Mouse (Mus musculus) forebrain, embryonic 11.5 days (tissue): ENCODE measurements around the gene 1700024G13Rik. TPM values are rescaled to one million over a fixed set of nuclear protein-coding genes. Genes with fewer than 3 reads are reported as not detected.

Experiments
- ATAC-seq: fragments of 200-750 bp; cut with Nextera tagmentation; replicated peaks from 2 replicates; pipeline ENCODE4 v1.8.0; 2017; ENCODE audit warnings: moderate TSS enrichment; ENCODE audit not compliant: low FRiP score
- DNase-seq: peaks from one replicate; pipeline ENCODE4 v3.0.0-alpha.2; 2017; ENCODE audit warnings: low spot score
- H3K27ac ChIP-seq: fragments of 300-500 bp; sonication (generic); 2 replicates; pipeline ENCODE4 v1.5.1; 2014; ENCODE audit warnings: low read depth, low read length
- H3K27me3 ChIP-seq: fragments of 300-500 bp; sonication (generic); 2 replicates; pipeline ENCODE4 v1.6.1; 2014; ENCODE audit warnings: mild to moderate bottlenecking, low read length, mixed read lengths; ENCODE audit not compliant: control insufficient read depth, insufficient read depth
- H3K36me3 ChIP-seq: fragments of 300-500 bp; sonication (generic); 2 replicates; pipeline ENCODE4 v1.6.1; 2014; ENCODE audit warnings: mild to moderate bottlenecking, low read length, moderate library complexity, mixed read lengths; ENCODE audit not compliant: control insufficient read depth, insufficient read depth
- H3K4me1 ChIP-seq: fragments of 300-500 bp; sonication (generic); replicated peaks from 2 replicates; pipeline ENCODE4 v1.6.1; 2014; ENCODE audit warnings: low read length, mixed read lengths; ENCODE audit not compliant: control insufficient read depth, insufficient read depth
- H3K4me2 ChIP-seq: fragments of 300-500 bp; sonication (generic); 2 replicates; pipeline ENCODE4 v1.6.1; 2014; ENCODE audit warnings: low read depth, mild to moderate bottlenecking, low read length, moderate library complexity, mixed read lengths; ENCODE audit not compliant: severe bottlenecking
- H3K4me3 ChIP-seq: fragments of 300-500 bp; sonication (generic); 2 replicates; pipeline ENCODE4 v1.5.1; 2014; ENCODE audit warnings: low read depth, low read length
- H3K9ac ChIP-seq: fragments of 300-500 bp; sonication (generic); 2 replicates; pipeline ENCODE4 v1.6.1; 2014; ENCODE audit warnings: low read length
- H3K9me3 ChIP-seq: fragments of 300-500 bp; sonication (generic); 2 replicates; pipeline ENCODE4 v1.6.1; 2016; ENCODE audit warnings: low read length, mixed read lengths; ENCODE audit not compliant: control insufficient read depth
- whole genome bisulfite sequencing: fragments of 180-500 bp; shearing (Covaris S2); extraction: QIAGEN DNeasy Blood & Tissue Kit; methylation state at CpG from one replicate; pipeline ENCODE4 v1.1.7; 2014; 5-methylcytosine and 5-hydroxymethylcytosine counted together
- polyA plus RNA-seq: library from polyadenylated mRNA; unstranded; fragments of >200 nt; fragmentation: Nextera tagmentation; extraction: Ambion mirVana; gene quantifications from 2 replicates; pipeline ENCODE4 v1.2.1, GENCODE M21; 2014

1700024G13Rik gene
- polyA plus RNA-seq, 1 experiment from 2014 or later = not detected

DNA sequence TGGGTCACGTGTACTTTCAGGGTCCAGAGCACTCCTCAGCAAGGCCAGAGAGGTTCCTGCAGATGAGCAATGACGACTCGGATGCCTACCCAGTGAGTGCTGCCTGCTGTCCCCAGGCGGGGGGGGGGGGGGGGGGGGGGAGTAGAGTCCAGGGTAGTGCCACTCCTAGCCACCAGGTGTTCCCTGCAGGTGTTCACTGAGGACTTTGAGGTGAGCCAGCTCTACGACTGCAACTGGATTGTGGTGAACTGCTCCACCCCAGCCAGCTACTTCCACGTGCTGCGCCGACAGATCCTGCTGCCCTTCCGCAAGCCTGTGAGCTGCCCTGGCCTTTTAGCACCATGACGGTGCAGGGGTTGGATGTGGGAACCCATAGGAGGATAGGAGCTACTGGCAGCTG, 43.5 kb downstream of the 1700024G13Rik start:
- no peak overlapping the region for H3K9ac ChIP-seq
- no peaks in the 10 kb centered on the region; the same call in 1 of the 2 replicates for H3K36me3 ChIP-seq
- 83% methylated on average over 9 of the region's 10 CpGs for WGBS

DNA sequence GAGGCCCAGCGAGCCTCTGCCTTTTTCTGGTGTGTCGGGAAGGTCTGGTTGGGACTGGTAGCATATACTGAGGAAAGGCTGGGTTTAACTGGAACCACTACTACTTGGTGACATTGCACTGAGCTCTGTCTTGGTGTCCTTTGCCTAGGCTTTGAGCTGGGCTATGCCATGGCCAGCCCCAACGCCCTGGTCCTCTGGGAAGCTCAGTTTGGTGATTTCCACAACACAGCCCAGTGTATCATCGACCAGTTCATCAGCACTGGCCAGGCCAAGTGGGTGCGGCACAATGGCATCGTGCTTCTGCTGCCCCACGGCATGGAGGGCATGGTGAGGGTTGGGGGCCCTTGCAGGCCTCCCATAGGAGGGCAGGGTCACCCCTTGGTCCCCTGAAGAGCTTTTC, 44.0 kb downstream of the 1700024G13Rik start:
- H3K4me2 ChIP-seq = no peak overlapping the region
- no peak overlapping the region for H3K4me3 ChIP-seq
- no peaks in the 10 kb centered on the region for H3K27me3 ChIP-seq
- no peak overlapping the region for H3K27ac ChIP-seq
- no peaks in the 10 kb centered on the region for H3K9me3 ChIP-seq
- H3K36me3 ChIP-seq = no peaks in the 10 kb centered on the region; the same call in 1 of the 2 replicates
- DNase-seq = peak; percentile 36
- no peak overlapping the region for H3K9ac ChIP-seq
- ATAC-seq = no peak
- H3K4me1 ChIP-seq = no peaks in the 10 kb centered on the region
- 93% methylated on average over 7 of the region's 7 CpGs for WGBS

More for the DNA sequence above, 43.5 kb downstream of the 1700024G13Rik start:
- Histone ChIP-seq H3K4me3 (no peak overlapping the region), H3K27me3 (no peaks in the 10 kb centered on the region), H3K4me2 (no peak overlapping the region), H3K9me3 (no peaks in the 10 kb centered on the region), H3K27ac (no peak overlapping the region), H3K4me1 (no peaks in the 10 kb centered on the region)
- ATAC-seq (no peak), DNase-seq (no peak)

DNA sequence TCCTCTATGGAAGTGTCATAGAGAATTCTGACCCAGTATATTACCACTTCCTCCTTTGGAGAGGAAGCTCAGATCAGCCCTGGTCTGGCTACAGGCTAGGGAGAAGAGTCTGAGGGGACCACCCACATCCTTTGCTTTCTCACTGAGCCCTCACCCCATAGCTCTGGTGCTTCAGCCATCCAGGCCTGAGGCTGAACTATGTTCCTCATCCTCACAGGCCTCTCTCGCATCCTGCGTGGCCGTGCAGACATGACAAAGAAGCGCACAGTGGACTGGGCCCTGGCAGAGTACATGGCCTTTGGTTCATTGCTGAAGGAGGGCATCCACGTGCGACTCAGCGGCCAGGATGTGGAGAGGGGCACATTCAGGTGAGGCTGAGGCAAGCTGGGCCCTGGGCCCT, 46.4 kb downstream of the 1700024G13Rik start:
- DNase-seq (peak; percentile 27), ATAC-seq (no peak)
- 94% methylated on average over 7 of the region's 7 CpGs for WGBS
- Histone ChIP-seq H3K27ac (no peak overlapping the region), H3K36me3 (no peaks in the 10 kb centered on the region; the same call in 1 of the 2 replicates), H3K4me3 (no peak overlapping the region), H3K9ac (no peak overlapping the region), H3K27me3 (no peaks in the 10 kb centered on the region), H3K4me1 (no peaks in the 10 kb centered on the region), H3K9me3 (no peaks in the 10 kb centered on the region), H3K4me2 (no peak overlapping the region)

DNA sequence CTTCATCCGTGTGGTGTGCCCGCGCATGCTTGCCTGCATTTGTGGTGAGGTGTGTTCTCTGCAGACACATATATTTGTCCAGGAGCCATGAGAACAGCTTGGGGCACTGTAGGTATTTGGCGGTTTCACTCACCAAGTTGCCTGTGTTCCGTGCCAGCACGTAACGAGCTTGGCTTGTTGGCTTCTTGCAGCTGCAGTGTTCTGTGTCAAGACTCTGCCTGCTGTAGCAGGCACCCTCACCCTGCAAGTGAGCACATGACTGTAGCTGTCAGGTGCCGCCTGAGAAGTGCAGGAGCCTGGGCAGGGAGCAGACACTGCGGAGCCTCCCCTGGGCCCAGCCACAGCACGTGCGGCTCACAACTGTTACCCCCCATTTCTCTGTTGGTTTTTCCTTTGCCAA, 51.6 kb downstream of the 1700024G13Rik start:
- Histone ChIP-seq H3K9ac (no peak overlapping the region), H3K9me3 (no peaks in the 10 kb centered on the region), H3K36me3 (no peaks in the 10 kb centered on the region; the same call in 1 of the 2 replicates), H3K4me2 (no peak overlapping the region), H3K4me1 (no peaks in the 10 kb centered on the region), H3K4me3 (no peak overlapping the region), H3K27ac (no peak overlapping the region), H3K27me3 (no peaks in the 10 kb centered on the region)
- WGBS = 82% methylated on average over 11 of the region's 11 CpGs
- ATAC-seq (no peak), DNase-seq (no peak)

DNA sequence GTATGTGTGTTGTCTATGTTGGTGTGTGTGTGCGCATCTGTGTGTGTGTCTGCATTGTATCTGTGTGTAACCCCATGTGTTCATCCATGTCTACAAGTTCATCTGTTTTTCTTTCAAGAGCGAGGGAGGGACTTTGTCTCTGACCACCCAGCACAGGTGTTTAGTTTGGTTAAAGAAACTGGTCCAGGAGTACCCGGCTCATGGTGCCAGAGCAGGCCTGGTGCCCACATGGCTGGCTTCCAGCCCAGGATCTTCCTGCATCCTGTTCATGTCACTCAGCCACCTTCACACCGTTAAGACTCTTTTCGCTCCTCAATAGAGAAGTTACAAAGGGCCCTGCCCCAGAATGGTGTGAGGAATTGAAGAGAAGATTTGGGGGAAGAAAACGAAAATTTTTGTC, 52.2 kb downstream of the 1700024G13Rik start:
- ATAC-seq (no peak), DNase-seq (no peak)
- Histone ChIP-seq H3K27me3 (no peaks in the 10 kb centered on the region), H3K4me3 (no peak overlapping the region), H3K4me1 (no peaks in the 10 kb centered on the region), H3K27ac (no peak overlapping the region), H3K9me3 (no peaks in the 10 kb centered on the region), H3K9ac (no peak overlapping the region), H3K36me3 (no peaks in the 10 kb centered on the region), H3K4me2 (no peak overlapping the region)
- WGBS = 84% methylated on average over 6 of the region's 6 CpGs

DNA sequence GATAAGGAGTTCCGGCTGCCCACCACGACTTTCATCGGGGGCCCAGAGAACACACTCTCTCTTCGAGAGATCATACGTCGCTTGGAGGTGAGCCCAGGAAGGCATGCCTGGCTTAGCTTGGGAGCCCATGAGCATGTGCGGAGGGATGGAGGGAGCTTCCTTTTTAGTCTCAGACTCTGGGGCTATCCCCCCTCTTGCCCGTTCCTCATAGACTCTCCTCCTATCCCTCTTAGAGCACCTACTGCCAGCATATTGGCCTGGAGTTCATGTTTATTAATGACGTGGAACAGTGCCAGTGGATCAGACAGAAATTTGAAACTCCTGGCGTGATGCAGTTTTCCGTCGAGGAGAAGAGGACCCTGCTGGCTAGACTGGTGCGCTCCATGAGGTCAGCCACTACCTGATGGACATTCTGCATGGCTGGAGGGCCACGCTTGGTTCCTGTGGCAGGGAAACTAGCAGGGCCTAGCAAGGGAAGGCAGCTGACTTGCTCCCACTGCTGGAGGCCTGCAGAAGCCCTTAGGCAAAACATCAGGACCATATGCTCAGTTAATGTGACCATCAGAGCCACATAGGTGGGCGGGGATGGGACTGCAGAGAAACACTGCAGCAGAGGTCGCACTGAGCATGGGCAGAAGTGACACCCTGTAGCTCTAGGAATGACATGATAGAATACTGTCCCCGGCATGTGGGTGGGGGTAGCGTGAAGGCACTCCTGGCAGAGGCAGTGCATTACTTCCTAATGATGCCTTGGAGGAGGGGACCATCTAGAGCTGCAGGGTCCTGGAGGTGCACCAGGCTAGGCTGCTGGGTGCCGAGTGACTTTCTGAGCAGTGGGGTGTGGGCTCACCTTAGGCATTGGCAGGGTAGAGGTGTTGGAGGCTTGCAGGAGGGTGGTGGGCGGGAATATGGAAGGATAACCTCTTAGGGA, 55.4 kb downstream of the 1700024G13Rik start:
- WGBS = 92% methylated on average over 20 of the region's 20 CpGs
- no peaks in the 10 kb centered on the region for H3K27me3 ChIP-seq
- DNase-seq = no peak

DNA sequence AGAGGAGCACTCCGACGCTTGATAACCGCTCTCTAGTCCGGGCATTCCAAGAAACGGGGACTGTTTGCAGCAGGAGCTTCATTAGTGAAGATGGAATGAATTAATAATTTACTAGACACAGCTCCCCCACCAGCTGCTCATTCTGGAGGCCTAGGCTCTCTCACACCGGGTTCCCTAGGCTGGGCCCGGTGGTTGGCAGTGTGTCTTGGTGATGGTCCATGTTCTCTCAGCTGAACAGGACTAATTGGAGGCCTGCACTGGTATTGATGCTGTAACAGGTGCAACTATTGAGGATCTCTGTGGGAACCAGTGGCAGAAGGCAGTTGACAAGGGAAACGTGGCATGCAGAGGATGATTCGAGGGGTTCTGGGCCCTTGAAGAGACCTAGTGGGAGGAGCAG, 60.8 kb downstream of the 1700024G13Rik start:
- H3K36me3 ChIP-seq = no peaks in the 10 kb centered on the region
- no peak overlapping the region for H3K4me2 ChIP-seq
- no peak overlapping the region for H3K9ac ChIP-seq
- H3K27me3 ChIP-seq = no peaks in the 10 kb centered on the region
- no peaks in the 10 kb centered on the region for H3K9me3 ChIP-seq
- ATAC-seq = no peak
- no peak overlapping the region for H3K4me3 ChIP-seq
- 92% methylated on average over 9 of the region's 9 CpGs for WGBS
- no peaks in the 10 kb centered on the region; the same call in 1 of the 2 replicates for H3K4me1 ChIP-seq
- no peak overlapping the region for H3K27ac ChIP-seq
- no peak for DNase-seq

More for the DNA sequence above, 55.4 kb downstream of the 1700024G13Rik start:
- no peaks in the 10 kb centered on the region for H3K4me1 ChIP-seq
- no peak for ATAC-seq
- H3K4me3 ChIP-seq = no peak overlapping the region
- no peaks in the 10 kb centered on the region for H3K9me3 ChIP-seq
- H3K36me3 ChIP-seq = no peaks in the 10 kb centered on the region
- H3K9ac ChIP-seq = no peak overlapping the region
- H3K27ac ChIP-seq = no peak overlapping the region
- no peak overlapping the region for H3K4me2 ChIP-seq
